Mouse (Mus musculus): ENCODE results near the gene Spats1. TPM values are rescaled to one million over a fixed set of nuclear protein-coding genes. Genes with fewer than 3 reads are reported as not detected.

Gene Spats1
- polyA plus RNA-seq, 1 experiment from 2014 or later = 2.1 TPM

- no peaks in the 10 kb centered on the region for H3K36me3 ChIP-seq (ENCODE audit: control insufficient read depth, insufficient read depth, low read length)
- no peak overlapping the region for H3K9ac ChIP-seq (replicated peaks; ENCODE audit: low read length)
- H3K4me1 ChIP-seq (ENCODE audit: control insufficient read depth, insufficient read depth, low read length) = no peaks in the 10 kb centered on the region
- ATAC-seq (ENCODE audit: low FRiP score, low TSS enrichment) (no peak), DNase-seq (no peak)
- WGBS = 40% methylated on average over 2 of the region's 2 CpGs
- H3K4me3 ChIP-seq (replicated peaks; ENCODE audit: low read depth, low read length) = no peak overlapping the region
- H3K4me2 ChIP-seq (ENCODE audit: low read length) = no peak overlapping the region
- no peaks in the 10 kb centered on the region; the same call in 1 of the 2 replicates for H3K27me3 ChIP-seq (ENCODE audit: control insufficient read depth, insufficient read depth, low read length)
- no peak overlapping the region for H3K27ac ChIP-seq (replicated peaks; ENCODE audit: low read depth, low read length)
- H3K9me3 ChIP-seq (ENCODE audit: control insufficient read depth, low read length) = peaks cover 8% of the 10 kb centered on the region; the same call in 1 of the 2 replicates
Observed at GRCm38 (mm10) chr17:45480429-45480828, 5.2 kb upstream of the Spats1 start.

- ATAC-seq (ENCODE audit: low FRiP score, low TSS enrichment) = 0 out of 2 replicates have a peak, but pooled peaks have one; percentile 44
Observed at GRCm38 (mm10) chr17:45478234-45478825, 3.1 kb upstream of the Spats1 start.

DNA sequence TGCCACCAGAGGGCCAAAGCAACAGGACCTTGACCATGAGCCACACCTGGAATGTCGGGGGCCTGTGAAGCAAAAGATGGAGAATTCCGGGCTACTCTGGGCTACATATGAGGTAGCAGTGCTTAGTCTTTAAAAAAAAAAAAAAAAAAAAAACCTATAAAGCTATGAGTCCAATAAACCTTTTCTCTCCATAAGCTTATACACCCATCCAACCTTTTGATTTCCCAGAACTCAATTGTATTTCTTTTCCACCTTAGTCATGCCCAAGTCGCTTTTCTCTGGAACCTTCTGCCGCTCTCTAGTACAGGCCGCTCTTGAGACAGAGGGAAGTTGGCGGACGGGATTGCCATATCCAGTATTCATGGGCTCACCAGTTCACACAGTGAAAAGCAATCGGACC is 1.1 kb downstream of the Spats1 start:
- H3K27ac ChIP-seq (replicated peaks; ENCODE audit: low read depth, low read length) = no peak overlapping the region
- DNase-seq (no peak), ATAC-seq (ENCODE audit: low FRiP score, low TSS enrichment) (no peak)
- 69% methylated on average over 8 of the region's 8 CpGs for WGBS
- H3K27me3 ChIP-seq (ENCODE audit: control insufficient read depth, insufficient read depth, low read length) = no peaks in the 10 kb centered on the region; the same call in 1 of the 2 replicates
- peak overlapping the region; percentile 46 for H3K9ac ChIP-seq (replicated peaks; ENCODE audit: low read length)
- H3K4me2 ChIP-seq (ENCODE audit: low read length) = peak overlapping the region; percentile 69
- peaks cover 10% of the 10 kb centered on the region; the same call in 1 of the 2 replicates for H3K4me1 ChIP-seq (ENCODE audit: control insufficient read depth, insufficient read depth, low read length)
- no peaks in the 10 kb centered on the region for H3K9me3 ChIP-seq (ENCODE audit: control insufficient read depth, low read length)
- H3K4me3 ChIP-seq (replicated peaks; ENCODE audit: low read depth, low read length) = peak overlapping the region; percentile 33
- H3K36me3 ChIP-seq (ENCODE audit: control insufficient read depth, insufficient read depth, low read length) = no peaks in the 10 kb centered on the region

More at GRCm38 (mm10) chr17:45478234-45478825, 3.1 kb upstream of the Spats1 start:
- Histone ChIP-seq H3K4me1 (ENCODE audit: control insufficient read depth, insufficient read depth, low read length) (peaks cover 10% of the 10 kb centered on the region; the same call in 1 of the 2 replicates), H3K27me3 (ENCODE audit: control insufficient read depth, insufficient read depth, low read length) (no peaks in the 10 kb centered on the region; the same call in 1 of the 2 replicates), H3K4me2 (ENCODE audit: low read length) (no peak overlapping the region), H3K9ac (replicated peaks; ENCODE audit: low read length) (no peak overlapping the region), H3K27ac (replicated peaks; ENCODE audit: low read depth, low read length) (no peak overlapping the region), H3K9me3 (ENCODE audit: control insufficient read depth, low read length) (peaks cover 8% of the 10 kb centered on the region; the same call in 1 of the 2 replicates), H3K36me3 (ENCODE audit: control insufficient read depth, insufficient read depth, low read length) (no peaks in the 10 kb centered on the region), H3K4me3 (replicated peaks; ENCODE audit: low read depth, low read length) (no peak overlapping the region)
- DNase-seq = peak; percentile 91
- WGBS = 17% methylated on average over 12 of the region's 12 CpGs

DNA sequence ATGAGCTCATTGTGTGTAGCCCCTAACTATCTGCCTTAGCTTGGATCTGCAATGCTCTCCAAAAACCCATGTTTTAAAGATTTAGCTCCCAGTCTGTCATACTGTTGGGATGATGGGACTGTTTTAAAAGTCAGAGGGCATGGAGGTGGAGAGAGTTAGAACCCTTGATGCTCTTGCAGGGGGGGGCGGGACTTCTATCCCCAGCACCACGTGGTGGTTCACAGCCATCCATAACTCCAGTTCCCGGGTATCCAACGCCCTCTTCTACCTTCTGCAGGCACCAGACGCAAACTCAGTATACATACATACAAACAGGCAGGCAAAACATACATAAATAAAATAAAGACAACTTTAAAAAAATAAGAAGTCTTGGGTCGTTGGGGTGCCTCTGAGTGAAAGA is 1.5 kb downstream of the Spats1 start:
- Histone ChIP-seq H3K36me3 (ENCODE audit: control insufficient read depth, insufficient read depth, low read length) (no peaks in the 10 kb centered on the region), H3K9me3 (ENCODE audit: control insufficient read depth, low read length) (no peaks in the 10 kb centered on the region), H3K27ac (replicated peaks; ENCODE audit: low read depth, low read length) (no peak overlapping the region), H3K27me3 (ENCODE audit: control insufficient read depth, insufficient read depth, low read length) (no peaks in the 10 kb centered on the region; the same call in 1 of the 2 replicates), H3K4me1 (ENCODE audit: control insufficient read depth, insufficient read depth, low read length) (peaks cover 10% of the 10 kb centered on the region; the same call in 1 of the 2 replicates), H3K4me2 (ENCODE audit: low read length) (no peak overlapping the region), H3K4me3 (replicated peaks; ENCODE audit: low read depth, low read length) (no peak overlapping the region), H3K9ac (replicated peaks; ENCODE audit: low read length) (no peak overlapping the region)
- 80% methylated on average over 6 of the region's 6 CpGs for WGBS
- no peak for DNase-seq
- ATAC-seq (ENCODE audit: low FRiP score, low TSS enrichment) = no peak

- H3K4me1 ChIP-seq (ENCODE audit: control insufficient read depth, insufficient read depth, low read length) = peaks cover 10% of the 10 kb centered on the region; the same call in 1 of the 2 replicates
- H3K9ac ChIP-seq (replicated peaks; ENCODE audit: low read length) = no peak overlapping the region
- H3K4me3 ChIP-seq (replicated peaks; ENCODE audit: low read depth, low read length) = no peak overlapping the region
- ATAC-seq (ENCODE audit: low FRiP score, low TSS enrichment) (no peak), DNase-seq (no peak)
- 84% methylated on average over 7 of the region's 7 CpGs for WGBS
- H3K9me3 ChIP-seq (ENCODE audit: control insufficient read depth, low read length) = no peaks in the 10 kb centered on the region
- no peaks in the 10 kb centered on the region for H3K27me3 ChIP-seq (ENCODE audit: control insufficient read depth, insufficient read depth, low read length)
- H3K36me3 ChIP-seq (ENCODE audit: control insufficient read depth, insufficient read depth, low read length) = no peaks in the 10 kb centered on the region
- no peak overlapping the region for H3K4me2 ChIP-seq (ENCODE audit: low read length)
- H3K27ac ChIP-seq (replicated peaks; ENCODE audit: low read depth, low read length) = no peak overlapping the region
Observed at GRCm38 (mm10) chr17:45470726-45471125, 4.5 kb downstream of the Spats1 start.

GRCm38 (mm10) chr17:45468302-45468701 is 6.9 kb downstream of the Spats1 start:
- H3K27me3 ChIP-seq (ENCODE audit: control insufficient read depth, insufficient read depth, low read length) = no peaks in the 10 kb centered on the region
- no peaks in the 10 kb centered on the region for H3K9me3 ChIP-seq (ENCODE audit: control insufficient read depth, low read length)
- no peaks in the 10 kb centered on the region for H3K4me1 ChIP-seq (ENCODE audit: control insufficient read depth, insufficient read depth, low read length)
- H3K27ac ChIP-seq (replicated peaks; ENCODE audit: low read depth, low read length) = no peak overlapping the region
- H3K9ac ChIP-seq (replicated peaks; ENCODE audit: low read length) = no peak overlapping the region
- H3K4me2 ChIP-seq (ENCODE audit: low read length) = no peak overlapping the region
- DNase-seq (no peak), ATAC-seq (ENCODE audit: low FRiP score, low TSS enrichment) (no peak)
- no peak overlapping the region for H3K4me3 ChIP-seq (replicated peaks; ENCODE audit: low read depth, low read length)
- 87% methylated on average over 5 of the region's 5 CpGs for WGBS
- H3K36me3 ChIP-seq (ENCODE audit: control insufficient read depth, insufficient read depth, low read length) = no peaks in the 10 kb centered on the region

GRCm38 (mm10) chr17:45466701-45467100 is 8.5 kb downstream of the Spats1 start:
- WGBS = 72% methylated on average over 2 of the region's 2 CpGs
- no peaks in the 10 kb centered on the region for H3K27me3 ChIP-seq (ENCODE audit: control insufficient read depth, insufficient read depth, low read length)
- H3K9me3 ChIP-seq (ENCODE audit: control insufficient read depth, low read length) = no peaks in the 10 kb centered on the region
- ATAC-seq (ENCODE audit: low FRiP score, low TSS enrichment) = no peak
- H3K4me1 ChIP-seq (ENCODE audit: control insufficient read depth, insufficient read depth, low read length) = no peaks in the 10 kb centered on the region
- H3K9ac ChIP-seq (replicated peaks; ENCODE audit: low read length) = no peak overlapping the region
- no peaks in the 10 kb centered on the region for H3K36me3 ChIP-seq (ENCODE audit: control insufficient read depth, insufficient read depth, low read length)
- no peak overlapping the region for H3K4me2 ChIP-seq (ENCODE audit: low read length)
- no peak overlapping the region for H3K4me3 ChIP-seq (replicated peaks; ENCODE audit: low read depth, low read length)
- no peak overlapping the region for H3K27ac ChIP-seq (replicated peaks; ENCODE audit: low read depth, low read length)
- DNase-seq = no peak

- DNase-seq (no peak), ATAC-seq (ENCODE audit: low FRiP score, low TSS enrichment) (no peak)
- H3K36me3 ChIP-seq (ENCODE audit: control insufficient read depth, insufficient read depth, low read length) = no peaks in the 10 kb centered on the region
- no peak overlapping the region for H3K9ac ChIP-seq (replicated peaks; ENCODE audit: low read length)
- H3K4me3 ChIP-seq (replicated peaks; ENCODE audit: low read depth, low read length) = no peak overlapping the region
- no peaks in the 10 kb centered on the region for H3K9me3 ChIP-seq (ENCODE audit: control insufficient read depth, low read length)
- no peak overlapping the region for H3K27ac ChIP-seq (replicated peaks; ENCODE audit: low read depth, low read length)
- no peaks in the 10 kb centered on the region for H3K27me3 ChIP-seq (ENCODE audit: control insufficient read depth, insufficient read depth, low read length)
- WGBS = 89% methylated on average over 9 of the region's 9 CpGs
- H3K4me2 ChIP-seq (ENCODE audit: low read length) = no peak overlapping the region
- no peaks in the 10 kb centered on the region for H3K4me1 ChIP-seq (ENCODE audit: control insufficient read depth, insufficient read depth, low read length)
Observed at GRCm38 (mm10) chr17:45464255-45464654, 11.0 kb downstream of the Spats1 start.

DNA sequence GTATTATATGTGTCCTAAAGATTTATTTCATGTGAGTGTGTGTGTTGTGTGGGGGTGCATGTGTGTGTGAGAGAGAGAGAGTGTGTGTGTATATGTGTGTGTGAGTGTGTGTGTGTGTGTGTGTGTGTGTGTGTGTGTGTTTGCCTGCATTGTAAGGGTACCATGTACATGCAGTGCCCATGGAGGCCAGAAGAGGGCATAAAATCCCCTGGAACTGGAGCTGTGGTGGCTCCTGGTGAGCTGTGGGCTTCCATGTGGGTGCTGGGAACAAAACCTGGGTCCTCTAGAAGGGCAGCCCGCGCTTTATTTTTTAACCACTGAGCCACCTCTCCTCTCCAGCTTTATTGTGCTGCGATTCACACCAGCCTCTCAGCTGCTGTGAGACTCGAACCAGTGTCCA is 12.7 kb downstream of the Spats1 start:
- H3K4me3 ChIP-seq (replicated peaks; ENCODE audit: low read depth, low read length) = no peak overlapping the region
- H3K4me2 ChIP-seq (ENCODE audit: low read length) = no peak overlapping the region
- no peak overlapping the region for H3K9ac ChIP-seq (replicated peaks; ENCODE audit: low read length)
- no peak overlapping the region for H3K27ac ChIP-seq (replicated peaks; ENCODE audit: low read depth, low read length)
- 93% methylated on average over 4 of the region's 4 CpGs for WGBS
- H3K36me3 ChIP-seq (ENCODE audit: control insufficient read depth, insufficient read depth, low read length) = no peaks in the 10 kb centered on the region
- DNase-seq (no peak), ATAC-seq (ENCODE audit: low FRiP score, low TSS enrichment) (no peak)
- no peaks in the 10 kb centered on the region for H3K27me3 ChIP-seq (ENCODE audit: control insufficient read depth, insufficient read depth, low read length)
- no peaks in the 10 kb centered on the region for H3K4me1 ChIP-seq (ENCODE audit: control insufficient read depth, insufficient read depth, low read length)
- no peaks in the 10 kb centered on the region for H3K9me3 ChIP-seq (ENCODE audit: control insufficient read depth, low read length)
